Comparison of ENCODE assay signal across 9 mouse cellular contexts in genomic region chr5:30012726-30013503, GRCm38 (mm10). TPM values are rescaled to one million over a fixed set of nuclear protein-coding genes. Genes with fewer than 3 reads are reported as not detected.
A peak's percentile ranks its signal among the peaks of the same experiment; 100 is the strongest.
DNase-seq lines count a peak whose midpoint lies in the region; ATAC-seq and TF ChIP-seq lines count a peak whose summit lies in the region.
"Had no signal": no experiment of that assay in that cellular context is flagged by ENCODE, and none has a peak within 500 bp of the region (broad histone marks: within the 10 kb centered on the region; RNA-seq: fewer than 3 reads in every experiment).

Gene Il6, plus strand, starts transcription at chr5:30013114.

- H3K9ac ChIP-seq in hindbrain, embryonic 14.5 days: no peak within 1 kb of the TSS
- no peak within 1 kb of the TSS for H3K9ac ChIP-seq in hindbrain, embryonic 11.5 days (ENCODE audit: low read depth, low read length)
- no peak within 1 kb of the TSS for H3K9ac ChIP-seq in hindbrain, embryonic 16.5 days (ENCODE audit: low read depth, low read length)
- no peak within 1 kb of the TSS for H3K9ac ChIP-seq in stomach, embryonic 16.5 days (ENCODE audit: low read length)

- no peaks in the 10 kb centered on the region for H3K36me3 ChIP-seq in hindbrain, embryonic 14.5 days (replicated peaks; ENCODE audit: control insufficient read depth, insufficient read depth)
- no peaks in the 10 kb centered on the region for H3K36me3 ChIP-seq in hindbrain, embryonic 11.5 days (ENCODE audit: control insufficient read depth, insufficient read depth, low read length)
- H3K36me3 ChIP-seq in hindbrain, embryonic 16.5 days (ENCODE audit: control insufficient read depth, insufficient read depth, low read length): no peaks in the 10 kb centered on the region
- H3K36me3 ChIP-seq in stomach, embryonic 16.5 days (ENCODE audit: control insufficient read depth, insufficient read depth, low read length): no peaks in the 10 kb centered on the region

- ATAC-seq in hindbrain, embryonic 14.5 days (ENCODE audit: low FRiP score): peak; percentile 72; the same call in 1 of the 2 replicates
- ATAC-seq in hindbrain, embryonic 11.5 days (ENCODE audit: low FRiP score): no peak
- peak; percentile 77 for ATAC-seq in hindbrain, embryonic 16.5 days
- ATAC-seq in stomach, embryonic 16.5 days (ENCODE audit: insufficient read depth, low FRiP score): peak; percentile 79

- H3K9me3 ChIP-seq in hindbrain, embryonic 14.5 days (ENCODE audit: control insufficient read depth, low read length): no peaks in the 10 kb centered on the region
- H3K9me3 ChIP-seq in hindbrain, embryonic 11.5 days (ENCODE audit: control insufficient read depth, low read length): no peaks in the 10 kb centered on the region
- H3K9me3 ChIP-seq in hindbrain, embryonic 16.5 days (ENCODE audit: control insufficient read depth, low read length): no peaks in the 10 kb centered on the region
- no peaks in the 10 kb centered on the region for H3K9me3 ChIP-seq in stomach, embryonic 16.5 days (replicated peaks; ENCODE audit: control insufficient read depth, low read length)

- WGBS in hindbrain, embryonic 14.5 days: 61% methylated on average over 16 of the region's 16 CpGs
- WGBS in hindbrain, embryonic 11.5 days: 75% methylated on average over 16 of the region's 16 CpGs
- WGBS in hindbrain, embryonic 16.5 days: 47% methylated on average over 16 of the region's 16 CpGs
- 55% methylated on average over 16 of the region's 16 CpGs for WGBS in stomach, embryonic 16.5 days

- no peak within 1 kb of the TSS for H3K27ac ChIP-seq in hindbrain, embryonic 14.5 days
- H3K27ac ChIP-seq in hindbrain, embryonic 11.5 days (ENCODE audit: low read depth, low read length): no peak within 1 kb of the TSS
- no peak within 1 kb of the TSS for H3K27ac ChIP-seq in hindbrain, embryonic 16.5 days (ENCODE audit: low read depth, low read length)
- H3K27ac ChIP-seq in left cerebral cortex, adult 2 months: no peak within 1 kb of the TSS
- H3K27ac ChIP-seq in stomach, embryonic 16.5 days (ENCODE audit: low read length): no peak within 1 kb of the TSS

- TF ChIP-seq CTCF in left cerebral cortex, adult 2 months (IDR thresholded peaks at IDR 0.05): peak; percentile 54

- DNase-seq in hindbrain, embryonic 14.5 days (ENCODE audit: low spot score): peak; percentile 76
- no peak for DNase-seq in hindbrain, embryonic 11.5 days (ENCODE audit: low spot score)
- DNase-seq in c-Kit-positive CD71-negative TER-119-negative erythroid progenitor cells, embryonic 14.5 days (ENCODE audit: low read depth): peak; percentile 18
- DNase-seq in frontal cortex, postnatal 14 days (ENCODE audit: low spot score in 2 of 2): peak; percentile 75 to 80
- peak; percentile 74 to 85 for DNase-seq in left cerebral cortex, adult 2 months (ENCODE audit: extremely low spot score in 1 of 2, low spot score in 2 of 2)
- DNase-seq in monocyte, adult 2 months (ENCODE audit: low read depth in 1 of 2, low spot score in 2 of 2): peak; percentile 15 to 45

- peak within 1 kb of the TSS; percentile 6; the same call in 1 of the 2 replicates for H3K4me2 ChIP-seq in hindbrain, embryonic 14.5 days (replicated peaks)
- H3K4me2 ChIP-seq in hindbrain, embryonic 11.5 days (replicated peaks; ENCODE audit: low read depth, low read length): no peak within 1 kb of the TSS
- peak within 1 kb of the TSS; percentile 33 for H3K4me2 ChIP-seq in hindbrain, embryonic 16.5 days (ENCODE audit: low read length)
- peak within 1 kb of the TSS; percentile 8; the same call in 1 of the 2 replicates for H3K4me2 ChIP-seq in stomach, embryonic 16.5 days (ENCODE audit: low read depth, low read length)

- H3K4me1 ChIP-seq in hindbrain, embryonic 14.5 days (replicated peaks; ENCODE audit: control insufficient read depth, insufficient read depth, low read length): no peaks in the 10 kb centered on the region
- no peaks in the 10 kb centered on the region for H3K4me1 ChIP-seq in hindbrain, embryonic 11.5 days (replicated peaks; ENCODE audit: control insufficient read depth, insufficient read depth, low read length)
- no peaks in the 10 kb centered on the region for H3K4me1 ChIP-seq in hindbrain, embryonic 16.5 days (ENCODE audit: control insufficient read depth, insufficient read depth, low read depth, low read length)
- H3K4me1 ChIP-seq in stomach, embryonic 16.5 days (ENCODE audit: control insufficient read depth, insufficient read depth, low read length): no peaks in the 10 kb centered on the region

- no peaks in the 10 kb centered on the region for H3K27me3 ChIP-seq in hindbrain, embryonic 14.5 days (ENCODE audit: control insufficient read depth, insufficient read depth, low read length)
- no peaks in the 10 kb centered on the region for H3K27me3 ChIP-seq in hindbrain, embryonic 11.5 days (ENCODE audit: control insufficient read depth, insufficient read depth, low read length)
- no peaks in the 10 kb centered on the region for H3K27me3 ChIP-seq in hindbrain, embryonic 16.5 days (replicated peaks; ENCODE audit: control insufficient read depth, insufficient read depth, low read length)
- H3K27me3 ChIP-seq in stomach, embryonic 16.5 days (ENCODE audit: control insufficient read depth, insufficient read depth, low read length): no peaks in the 10 kb centered on the region

- H3K4me3 ChIP-seq in hindbrain, embryonic 14.5 days (replicated peaks; ENCODE audit: low read length): no peak within 1 kb of the TSS
- no peak within 1 kb of the TSS for H3K4me3 ChIP-seq in hindbrain, embryonic 11.5 days (ENCODE audit: low read depth, low read length)
- H3K4me3 ChIP-seq in hindbrain, embryonic 16.5 days (ENCODE audit: low read length): no peak within 1 kb of the TSS
- H3K4me3 ChIP-seq in left cerebral cortex, adult 2 months: no peak within 1 kb of the TSS
- no peak within 1 kb of the TSS for H3K4me3 ChIP-seq in stomach, embryonic 16.5 days (replicated peaks; ENCODE audit: low read length)

- intact Hi-C loops in left cerebral cortex, adult 2 months (cut with DNase I): loop anchor here (2.0 to 5.0 kb wide), 2 partner anchors 59 to 188 kb away; partner anchors contain the start of gene Tyms

RNA-seq across cellular contexts. Expression of gene Il6, which starts in this region (rescaled TPM):
- polyA plus RNA-seq in hindbrain, embryonic 14.5 days (2014; fragmentation: Nextera tagmentation; extraction: Ambion mirVana): 0.20 TPM in 1 of 2 replicates, not detected in the other
- polyA plus RNA-seq in hindbrain, embryonic 11.5 days (2014; fragmentation: Nextera tagmentation; extraction: Ambion mirVana): not detected in 2 replicates
- polyA plus RNA-seq in hindbrain, embryonic 16.5 days (2015; fragmentation: Nextera tagmentation; extraction: Ambion mirVana): not detected in 2 replicates
- total RNA-seq in left cerebral cortex, adult 2 months (2021): not detected
- polyA plus RNA-seq in stomach, embryonic 16.5 days (2015; fragmentation: Nextera tagmentation; extraction: Ambion mirVana): 0.16 and 0.22 TPM in 2 replicates
- polyA plus RNA-seq: spleen, adult 2 months had no signal

Comparison
In these comparisons a context has a peak if more than half of its experiments do, and no peak if none do; other contexts are left out.
1. Peak in DNase-seq, ATAC-seq and H3K4me2 ChIP-seq in hindbrain, embryonic 14.5 days; RNA of the gene not detected or under 1 TPM.
2. Peak in ATAC-seq and H3K4me2 ChIP-seq in hindbrain, embryonic 16.5 days; RNA of the gene not detected or under 1 TPM.
3. Peak in DNase-seq in left cerebral cortex, adult 2 months; RNA of the gene not detected or under 1 TPM.
4. Peak in ATAC-seq and H3K4me2 ChIP-seq in stomach, embryonic 16.5 days; RNA of the gene not detected or under 1 TPM.